Mouse (Mus musculus) midbrain, postnatal 0 days (tissue): ENCODE results near the gene Notch3. TPM values are rescaled to one million over a fixed set of nuclear protein-coding genes. Genes with fewer than 3 reads are reported as not detected.

Experiments
- ATAC-seq: fragments of 200-750 bp; cut with Nextera tagmentation; 2 replicates; pipeline ENCODE4 v1.8.0; 2017; ENCODE audit warnings: moderate number of reproducible peaks, mild to moderate bottlenecking, moderate TSS enrichment, moderate library complexity; ENCODE audit not compliant: low FRiP score
- DNase-seq: peaks from one replicate; pipeline ENCODE4 v3.0.0-alpha.2; 2015; ENCODE audit warnings: low spot score
- H3K27ac ChIP-seq: fragments of 300-500 bp; sonication (generic); 2 replicates; pipeline ENCODE4 v1.5.1; 2014; ENCODE audit warnings: low read depth, mild to moderate bottlenecking, low read length, mixed read lengths
- H3K27me3 ChIP-seq: fragments of 300-500 bp; sonication (generic); 2 replicates; pipeline ENCODE4 v1.6.1; 2014; ENCODE audit warnings: low read length, control low read depth, mixed read lengths; ENCODE audit not compliant: insufficient read depth
- H3K36me3 ChIP-seq: fragments of 300-500 bp; sonication (generic); 2 replicates; pipeline ENCODE4 v1.6.1; 2014; ENCODE audit warnings: low read length, control low read depth, mixed read lengths; ENCODE audit not compliant: insufficient read depth
- H3K4me1 ChIP-seq: fragments of 300-500 bp; sonication (generic); 2 replicates; pipeline ENCODE4 v1.6.1; 2014; ENCODE audit warnings: mild to moderate bottlenecking, control low read depth, antibody characterized with exemption, low read length, mixed read lengths; ENCODE audit not compliant: insufficient read depth
- H3K4me2 ChIP-seq: fragments of 300-500 bp; sonication (generic); 2 replicates; pipeline ENCODE4 v1.6.1; 2014; ENCODE audit warnings: low read depth, mild to moderate bottlenecking, low read length, mixed read lengths; ENCODE audit not compliant: poor library complexity, severe bottlenecking
- H3K4me3 ChIP-seq: fragments of 300-500 bp; sonication (generic); 2 replicates; pipeline ENCODE4 v1.5.1; 2014; ENCODE audit warnings: low read depth, mild to moderate bottlenecking, low read length, moderate library complexity
- H3K9ac ChIP-seq: fragments of 300-500 bp; sonication (generic); replicated peaks from 2 replicates; pipeline ENCODE4 v1.6.1; 2014; ENCODE audit warnings: mild to moderate bottlenecking, low read length, moderate library complexity, mixed read lengths; ENCODE audit not compliant: poor library complexity, severe bottlenecking
- H3K9me3 ChIP-seq: fragments of 300-500 bp; sonication (generic); 2 replicates; pipeline ENCODE4 v1.6.1; 2016; ENCODE audit warnings: low read length, control low read depth
- CTCF ChIP-seq: IDR thresholded peaks from 2 replicates; pipeline ENCODE4 v1.5.1; 2016; ENCODE audit warnings: antibody characterized with exemption, mild to moderate bottlenecking
- WGBS: fragments of 180-500 bp; shearing (Covaris S2); extraction: QIAGEN DNeasy Blood & Tissue Kit; methylation state at CpG from one replicate; pipeline ENCODE4 v1.1.7; 2014; 5-methylcytosine and 5-hydroxymethylcytosine counted together
- polyA plus RNA-seq: library from polyadenylated mRNA; unstranded; fragments of >200 nt; fragmentation: Nextera tagmentation; extraction: Ambion mirVana; gene quantifications from 2 replicates; pipeline ENCODE4 v1.2.1, GENCODE M21; 2015
- total RNA-seq: library from RNA; depleted of rRNA; stranded (reverse); fragments of >200 nt; gene quantifications from 2 replicates; pipeline ENCODE4 v1.2.3, GENCODE M21; 2014; rRNA removed

Gene Notch3
- total and polyA plus RNA-seq, 2 experiments from 2014 or later, result 5.2 to 42.4 TPM

GRCm38 (mm10) chr17:32091032-32091363 is 75.7 kb downstream of the Notch3 start:
- ATAC-seq (peak; percentile 67), DNase-seq (peak; percentile 15)
- 29% methylated on average over 1 of the region's 1 CpGs for WGBS
- H3K27ac ChIP-seq, result peak overlapping the region; percentile 59
- H3K4me1 ChIP-seq, result peaks cover 5% of the 10 kb centered on the region; the same call in 1 of the 2 replicates
- peak overlapping the region; percentile 43 for H3K4me2 ChIP-seq
- no peaks in the 10 kb centered on the region for H3K36me3 ChIP-seq
- no peaks in the 10 kb centered on the region for H3K9me3 ChIP-seq
- H3K27me3 ChIP-seq, result no peaks in the 10 kb centered on the region
- no peak for TF ChIP-seq CTCF
- peak overlapping the region; percentile 13; the same call in 1 of the 2 replicates for H3K4me3 ChIP-seq
- H3K9ac ChIP-seq, result no peak overlapping the region

- H3K4me2 ChIP-seq, result no peak overlapping the region
- no peaks in the 10 kb centered on the region for H3K9me3 ChIP-seq
- no peak overlapping the region for H3K9ac ChIP-seq
- no peaks in the 10 kb centered on the region for H3K36me3 ChIP-seq
- ATAC-seq, result no peak
- WGBS, result 92% methylated on average over 2 of the region's 2 CpGs
- no peak for TF ChIP-seq CTCF
- H3K4me3 ChIP-seq, result no peak overlapping the region
- no peaks in the 10 kb centered on the region for H3K27me3 ChIP-seq
- peaks cover 5% of the 10 kb centered on the region; the same call in 1 of the 2 replicates for H3K4me1 ChIP-seq
- DNase-seq, result no peak
- no peak overlapping the region for H3K27ac ChIP-seq
These were observed 79.6 kb downstream of the Notch3 start for GRCm38 (mm10) chr17:32087069-32087468.

GRCm38 (mm10) chr17:32083351-32083750 is 83.3 kb downstream of the Notch3 start:
- Histone ChIP-seq H3K4me2 (no peak overlapping the region), H3K27ac (no peak overlapping the region), H3K36me3 (no peaks in the 10 kb centered on the region), H3K4me3 (no peak overlapping the region), H3K27me3 (no peaks in the 10 kb centered on the region), H3K4me1 (no peaks in the 10 kb centered on the region), H3K9me3 (no peaks in the 10 kb centered on the region), H3K9ac (no peak overlapping the region)
- WGBS, result 100% methylated on average over 2 of the region's 2 CpGs
- TF ChIP-seq CTCF, result no peak
- no peak for DNase-seq
- ATAC-seq, result no peak

GRCm38 (mm10) chr17:32075164-32075563 is 91.5 kb downstream of the Notch3 start:
- no peak overlapping the region for H3K4me3 ChIP-seq
- peak; percentile 69 for DNase-seq
- WGBS, result 0% methylated on average over 2 of the region's 2 CpGs

GRCm38 (mm10) chr17:32074658-32075057 is 92.0 kb downstream of the Notch3 start:
- Histone ChIP-seq H3K9me3 (no peaks in the 10 kb centered on the region), H3K4me3 (no peak overlapping the region), H3K27ac (no peak overlapping the region), H3K36me3 (no peaks in the 10 kb centered on the region), H3K27me3 (no peaks in the 10 kb centered on the region), H3K9ac (no peak overlapping the region), H3K4me2 (no peak overlapping the region), H3K4me1 (no peaks in the 10 kb centered on the region)
- DNase-seq (no peak), ATAC-seq (no peak)
- no peak for TF ChIP-seq CTCF
- 43% methylated on average over 4 of the region's 4 CpGs for WGBS

More at GRCm38 (mm10) chr17:32075164-32075563, 91.5 kb downstream of the Notch3 start:
- no peak overlapping the region for H3K9ac ChIP-seq
- no peak overlapping the region for H3K4me2 ChIP-seq
- H3K4me1 ChIP-seq, result no peaks in the 10 kb centered on the region
- no peaks in the 10 kb centered on the region for H3K27me3 ChIP-seq
- TF ChIP-seq CTCF, result peak; percentile 83
- H3K9me3 ChIP-seq, result no peaks in the 10 kb centered on the region
- no peak overlapping the region for H3K27ac ChIP-seq
- no peaks in the 10 kb centered on the region for H3K36me3 ChIP-seq
- peak; percentile 48 for ATAC-seq

- 0% methylated on average over 2 of the region's 2 CpGs for WGBS
- Histone ChIP-seq H3K4me2 (no peak overlapping the region), H3K9me3 (no peaks in the 10 kb centered on the region), H3K4me3 (no peak overlapping the region), H3K9ac (no peak overlapping the region), H3K27me3 (no peaks in the 10 kb centered on the region), H3K36me3 (no peaks in the 10 kb centered on the region), H3K4me1 (no peaks in the 10 kb centered on the region), H3K27ac (no peak overlapping the region)
- peak; percentile 64 for DNase-seq
- peak; percentile 93 for TF ChIP-seq CTCF
- ATAC-seq, result 0 out of 2 replicates have a peak, but pooled peaks have one; percentile 20
These were observed 93.3 kb downstream of the Notch3 start for GRCm38 (mm10) chr17:32073359-32073758.

Other genes starting within 250 kb of the Notch3 start
- gene Rrp1b, start 130.8 kb downstream of the Notch3 start, total RNA-seq, result 24.3 and 38.5 TPM in 2 replicates
- 40.3 and 45.8 TPM in 2 replicates for gene Rrp1b, start 130.8 kb downstream of the Notch3 start, polyA plus RNA-seq
- gene Hsf2bp, start 130.5 kb downstream of the Notch3 start, total RNA-seq, result 0.16 TPM in 1 of 2 replicates, not detected in the other
- 1.3 and 1.4 TPM in 2 replicates for gene Hsf2bp, start 130.5 kb downstream of the Notch3 start, polyA plus RNA-seq
- gene Ephx3, start 22.7 kb upstream of the Notch3 start, total RNA-seq, result 1.1 TPM in 2 replicates
- gene Ephx3, start 22.7 kb upstream of the Notch3 start, polyA plus RNA-seq, result 0.70 and 0.80 TPM in 2 replicates
- gene Brd4, start 117.9 kb upstream of the Notch3 start, total RNA-seq, result 49.2 and 49.7 TPM in 2 replicates
- gene Brd4, start 117.9 kb upstream of the Notch3 start, polyA plus RNA-seq, result 68.0 and 81.6 TPM in 2 replicates
- gene Akap8, start 154.4 kb upstream of the Notch3 start, total RNA-seq, result 96.5 and 131 TPM in 2 replicates
- gene Akap8, start 154.4 kb upstream of the Notch3 start, polyA plus RNA-seq, result 66.8 and 81.1 TPM in 2 replicates
- 69.9 and 83.6 TPM in 2 replicates for gene Akap8l, start 183.8 kb upstream of the Notch3 start, total RNA-seq
- 113 and 117 TPM in 2 replicates for gene Akap8l, start 183.8 kb upstream of the Notch3 start, polyA plus RNA-seq
- gene Wiz, start 222.6 kb upstream of the Notch3 start, total RNA-seq, result 53.9 and 68.0 TPM in 2 replicates
- 40.8 and 41.3 TPM in 2 replicates for gene Wiz, start 222.6 kb upstream of the Notch3 start, polyA plus RNA-seq
- 3.8 and 4.6 TPM in 2 replicates for gene Rasal3, start 236.7 kb upstream of the Notch3 start, total RNA-seq
- 0.63 and 0.80 TPM in 2 replicates for gene Rasal3, start 236.7 kb upstream of the Notch3 start, polyA plus RNA-seq